Mouse (Mus musculus) CD4-positive naive resting alpha-beta T cell, adult 57 days (primary cell): ENCODE results near the gene Bbx. TPM values are rescaled to one million over a fixed set of nuclear protein-coding genes. Genes with fewer than 3 reads are reported as not detected.

Source experiments
- total RNA-seq: library from RNA; stranded (reverse); gene quantifications from one replicate; pipeline ENCODE4 v1.2.4, GENCODE M21; 2023

Bbx gene
- 47.0 TPM for total RNA-seq

GRCm38 (mm10) chr16:50432062-50432878, at the start of gene Bbx:
Gene Bbx, minus strand, starts transcription at chr16:50432390.

Other genes starting within 250 kb of the Bbx start
- not detected for gene Ccdc54, start 158.8 kb upstream of the Bbx start, total RNA-seq